Mouse (Mus musculus) myocyte (in vitro differentiated cells): Measurements from ENCODE around the gene Nup107.

Experiments
- CEBPB ChIP-seq: IDR thresholded peaks from 2 replicates; pipeline ENCODE4 v1.6.1; 2011; ENCODE audit warnings: mild to moderate bottlenecking, moderate library complexity; ENCODE audit not compliant: poor library complexity, insufficient read depth, severe bottlenecking
- MYOD1 ChIP-seq, 3 experiments: IDR thresholded peaks; one replicate each; pipeline ENCODE4 v1.6.1; 2011; ENCODE audit warnings: control low read depth in 2 of 3, low read depth in 2 of 3, mild to moderate bottlenecking in 2 of 3, moderate library complexity in 1 of 3; ENCODE audit not compliant: insufficient read length in 2 of 3, control insufficient read depth in 1 of 3
- POLR2AphosphoS2 ChIP-seq: IDR thresholded peaks from one replicate; pipeline ENCODE4 v1.6.1; 2011; ENCODE audit warnings: low read depth, control low read depth; ENCODE audit not compliant: insufficient read length

GRCm38 (mm10) chr10:117829022-117829421 lies 36.5 kb upstream of the Nup107 start:
- TF ChIP-seq CEBPB (no peak), POLR2AphosphoS2 (no peak), MYOD1 (IDR thresholded peaks at IDR 0.05; ENCODE audit: control insufficient read depth in 1 of 3, insufficient read length in 2 of 3, low read depth in 2 of 3) (no peak)
